Mouse (Mus musculus) kidney, postnatal 25 days (tissue): ENCODE results near the gene Rubcnl.

ENCODE experiments used
- DNase-seq, 2 experiments: peaks; one replicate each; pipeline ENCODE4 v3.0.0; 2021; ENCODE audit warnings: mixed read lengths in 2 of 2

Rubcnl gene

DNA sequence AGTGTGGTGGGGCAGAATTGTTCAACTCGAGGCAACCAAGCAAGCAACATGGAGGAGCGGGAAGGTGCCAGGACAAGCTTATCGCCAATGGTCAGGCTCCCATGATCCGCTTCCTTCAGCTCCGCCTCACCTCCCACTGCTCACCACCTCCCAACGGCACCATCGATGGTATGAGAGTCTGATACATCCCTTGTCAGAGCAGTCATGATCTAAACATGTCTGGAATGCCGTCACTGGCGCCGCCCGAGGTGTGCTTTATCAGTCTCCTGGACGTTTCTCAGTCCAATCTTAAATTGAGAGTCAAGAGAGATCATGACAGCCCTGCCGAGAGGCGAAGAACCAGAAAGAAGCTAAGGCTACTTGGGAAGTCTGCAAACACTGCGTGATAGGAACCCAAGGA lies 55.3 kb downstream of the Rubcnl start:
- DNase-seq, result no peak

DNA sequence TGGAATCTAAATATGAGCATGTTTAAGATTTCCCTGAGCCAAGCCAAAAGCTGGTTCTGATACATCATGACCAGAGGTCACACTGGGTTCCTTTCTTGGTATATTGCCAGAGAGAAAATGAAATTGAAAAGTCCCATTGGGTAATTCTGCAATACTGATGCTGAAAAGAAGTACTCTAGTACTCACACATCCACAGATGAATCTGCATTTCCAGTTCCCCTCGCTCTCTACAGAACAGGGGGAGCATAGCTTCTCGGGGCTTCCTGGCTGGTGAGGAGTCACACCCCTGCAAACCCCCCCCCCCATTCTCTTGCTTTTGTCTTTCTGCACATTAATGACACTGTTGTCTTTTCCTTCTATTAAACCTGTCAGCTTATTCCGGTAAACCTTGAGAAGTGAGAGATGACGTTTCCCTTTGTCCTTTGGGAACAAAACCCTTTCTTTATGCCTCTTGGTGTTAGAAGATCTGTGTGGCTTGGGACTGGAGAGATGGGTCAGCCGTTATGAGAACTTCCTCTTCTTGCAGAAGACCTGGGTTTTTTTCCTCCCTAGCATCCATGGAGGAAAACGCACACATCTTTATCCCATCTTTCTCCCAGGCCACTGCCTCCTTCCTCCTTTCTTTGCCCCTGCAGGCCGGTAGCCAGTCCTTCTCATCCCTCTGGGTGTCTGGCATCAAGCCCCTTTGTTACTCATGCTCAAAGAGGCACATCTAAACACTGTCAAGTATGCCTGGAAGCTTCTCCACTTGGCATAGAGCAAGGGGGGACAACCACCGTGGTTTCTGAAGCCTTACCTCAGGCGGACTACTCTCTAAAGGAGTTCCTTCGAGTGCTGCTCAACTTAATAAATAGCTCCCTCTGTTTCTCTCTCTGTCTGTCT lies 59.7 kb downstream of the Rubcnl start:
- DNase-seq, result no peak

DNA sequence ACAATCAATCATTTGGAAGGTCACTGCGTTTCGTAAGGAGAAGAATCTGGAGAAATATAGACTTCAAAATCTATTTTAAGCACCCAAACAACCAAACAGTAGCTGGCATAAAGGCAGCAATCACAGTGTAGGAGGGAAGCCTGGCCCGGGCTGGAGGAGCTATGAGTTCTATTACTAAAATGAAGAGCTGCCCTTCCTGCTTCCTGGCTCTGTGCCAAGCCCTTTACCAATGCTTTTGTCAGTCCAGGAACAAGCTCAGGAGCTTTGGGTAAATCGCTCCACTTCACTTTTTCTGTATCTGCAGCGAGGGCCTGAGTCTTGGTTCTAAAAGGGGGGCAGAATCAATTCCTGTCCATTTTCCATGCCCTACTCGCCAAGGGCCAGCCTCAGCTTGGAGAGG lies 62.1 kb downstream of the Rubcnl start:
- no peak for DNase-seq
